Mouse (Mus musculus): ENCODE results near the gene Abhd6. TPM values are rescaled to one million over a fixed set of nuclear protein-coding genes. Genes with fewer than 3 reads are reported as not detected.

The Abhd6 gene
- polyA plus RNA-seq, 1 experiment from 2014 or later: 31.6 TPM

DNA sequence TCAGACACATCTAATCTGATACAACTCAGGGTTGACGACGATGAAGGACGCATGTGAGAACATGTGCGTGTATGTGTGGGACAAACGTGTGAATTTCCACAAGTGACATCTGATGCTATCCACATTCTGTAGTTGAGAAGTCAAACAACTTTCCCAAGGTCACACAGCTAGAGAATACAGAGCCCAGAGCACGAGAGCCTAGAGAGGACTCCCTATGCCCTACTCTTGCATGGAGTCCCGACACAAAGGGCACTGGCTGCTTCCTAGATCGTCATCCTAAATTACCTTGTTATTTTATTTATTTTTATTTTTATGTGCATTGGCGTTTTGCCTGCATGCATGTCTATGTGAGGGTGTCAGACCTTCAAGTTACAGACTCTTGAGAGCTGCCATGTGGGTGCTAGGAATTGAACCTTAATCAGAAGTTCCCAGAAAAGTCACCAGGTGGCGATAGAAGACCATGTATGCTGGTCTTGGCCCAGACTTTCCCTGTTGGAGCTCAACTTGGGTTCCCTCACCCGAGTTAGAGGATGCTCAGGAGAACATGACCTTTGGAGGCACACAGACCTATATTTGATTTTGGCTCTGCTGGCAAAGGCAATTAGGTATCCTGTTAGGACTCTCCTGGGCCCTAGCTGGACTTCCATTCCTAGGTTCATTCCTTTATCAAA lies 38.3 kb upstream of the Abhd6 start:
- whole genome bisulfite sequencing: 55% methylated on average over 11 of the region's 11 CpGs
- no peaks in the 10 kb centered on the region for H3K4me1 ChIP-seq (ENCODE audit: control insufficient read depth, insufficient read depth, low read length)
- H3K4me2 ChIP-seq (ENCODE audit: low read length): no peak overlapping the region
- no peaks in the 10 kb centered on the region for H3K36me3 ChIP-seq (ENCODE audit: control insufficient read depth, insufficient read depth, low read length)
- no peak overlapping the region for H3K27ac ChIP-seq (replicated peaks; ENCODE audit: low read depth, low read length)
- no peaks in the 10 kb centered on the region for H3K9me3 ChIP-seq (ENCODE audit: control insufficient read depth, low read length)
- no peak overlapping the region for H3K9ac ChIP-seq (replicated peaks; ENCODE audit: low read length)
- DNase-seq: peak; percentile 91
- ATAC-seq (ENCODE audit: low FRiP score, low TSS enrichment): peak; percentile 38; the same call in 1 of the 2 replicates
- no peak overlapping the region for H3K4me3 ChIP-seq (replicated peaks; ENCODE audit: low read depth, low read length)
- H3K27me3 ChIP-seq (ENCODE audit: control insufficient read depth, insufficient read depth, low read length): no peaks in the 10 kb centered on the region

DNA sequence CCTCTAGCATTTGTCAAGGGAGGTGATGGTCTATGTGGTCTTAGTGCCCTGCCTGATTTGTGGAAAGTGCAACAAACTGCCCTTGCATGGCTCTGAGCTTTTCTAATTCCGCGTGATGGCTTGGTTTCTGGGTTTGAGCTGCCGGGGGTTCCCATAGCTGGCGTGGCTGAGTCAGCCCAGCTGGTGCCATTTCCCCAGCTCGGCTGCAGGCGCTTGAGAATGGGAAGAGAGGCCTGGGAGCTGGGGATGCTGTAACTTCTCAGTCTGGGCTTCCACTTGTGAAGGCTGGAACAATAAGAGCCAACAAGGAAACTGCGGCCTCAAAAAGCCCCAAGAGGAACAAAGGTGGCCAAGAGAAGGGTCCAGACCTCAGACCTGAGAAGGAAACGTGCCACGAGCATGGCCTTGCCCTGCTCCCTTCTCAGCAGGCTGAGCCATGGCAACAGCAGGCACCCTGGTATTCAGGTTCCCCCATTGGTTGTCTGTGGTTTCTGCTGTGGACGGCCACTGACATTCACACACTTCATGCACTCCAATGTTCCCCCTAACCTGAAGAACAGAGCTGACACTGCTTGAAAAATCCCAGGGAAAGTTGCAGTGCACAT lies 30.7 kb upstream of the Abhd6 start:
- Histone ChIP-seq H3K9me3 (ENCODE audit: control insufficient read depth, low read length) (no peaks in the 10 kb centered on the region), H3K27ac (replicated peaks; ENCODE audit: low read depth, low read length) (no peak overlapping the region), H3K36me3 (ENCODE audit: control insufficient read depth, insufficient read depth, low read length) (no peaks in the 10 kb centered on the region), H3K4me3 (replicated peaks; ENCODE audit: low read depth, low read length) (no peak overlapping the region), H3K4me2 (ENCODE audit: low read length) (no peak overlapping the region), H3K4me1 (ENCODE audit: control insufficient read depth, insufficient read depth, low read length) (no peaks in the 10 kb centered on the region), H3K27me3 (ENCODE audit: control insufficient read depth, insufficient read depth, low read length) (no peaks in the 10 kb centered on the region), H3K9ac (replicated peaks; ENCODE audit: low read length) (no peak overlapping the region)
- DNase-seq: no peak
- no peak for ATAC-seq (ENCODE audit: low FRiP score, low TSS enrichment)
- 68% methylated on average over 10 of the region's 10 CpGs for WGBS

DNA sequence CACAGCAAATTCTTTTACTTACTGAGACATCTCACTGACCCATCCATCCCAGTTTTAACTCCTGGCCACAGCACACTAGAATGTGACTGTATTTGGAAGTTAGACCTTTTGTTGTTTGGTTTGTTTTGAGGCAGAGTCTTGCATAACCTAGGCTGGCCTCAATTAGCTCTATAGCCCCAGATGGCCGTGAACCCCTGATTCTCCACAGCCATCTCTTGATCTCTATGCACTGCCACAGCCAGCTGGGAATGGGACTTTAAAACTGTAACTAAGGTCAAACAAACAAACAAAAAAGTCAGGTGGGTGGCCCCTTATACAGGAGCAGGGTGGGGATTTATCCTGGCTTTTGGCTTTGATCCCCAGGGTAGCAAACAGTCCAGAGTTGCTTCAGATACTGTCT lies 28.1 kb upstream of the Abhd6 start:
- Histone ChIP-seq H3K4me2 (ENCODE audit: low read length) (no peak overlapping the region), H3K36me3 (ENCODE audit: control insufficient read depth, insufficient read depth, low read length) (no peaks in the 10 kb centered on the region), H3K4me1 (ENCODE audit: control insufficient read depth, insufficient read depth, low read length) (no peaks in the 10 kb centered on the region), H3K9me3 (ENCODE audit: control insufficient read depth, low read length) (no peaks in the 10 kb centered on the region), H3K27ac (replicated peaks; ENCODE audit: low read depth, low read length) (no peak overlapping the region), H3K9ac (replicated peaks; ENCODE audit: low read length) (no peak overlapping the region), H3K4me3 (replicated peaks; ENCODE audit: low read depth, low read length) (no peak overlapping the region), H3K27me3 (ENCODE audit: control insufficient read depth, insufficient read depth, low read length) (no peaks in the 10 kb centered on the region)
- no peak for ATAC-seq (ENCODE audit: low FRiP score, low TSS enrichment)
- 100% methylated on average over 1 of the region's 1 CpGs for WGBS
- no peak for DNase-seq

DNA sequence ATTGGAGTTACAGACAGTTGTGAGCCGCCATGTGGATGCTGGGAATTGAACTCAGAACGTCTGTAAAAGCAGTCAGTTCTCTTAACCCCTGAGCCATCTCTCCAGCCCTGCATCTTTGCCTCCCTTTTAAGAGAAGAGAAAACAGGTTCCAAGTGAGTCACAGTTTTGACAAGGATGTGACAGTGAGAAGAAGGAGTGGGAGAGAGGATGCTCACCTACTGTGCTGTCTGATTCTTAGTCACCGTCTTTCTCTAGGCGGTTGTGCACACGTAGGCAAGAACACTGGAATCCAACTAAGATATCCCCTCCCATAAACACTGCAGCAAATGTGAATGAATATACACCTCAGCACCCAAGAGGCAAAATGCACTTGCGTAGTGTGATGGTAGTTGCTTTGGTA lies 27.5 kb upstream of the Abhd6 start:
- Histone ChIP-seq H3K4me3 (replicated peaks; ENCODE audit: low read depth, low read length) (no peak overlapping the region), H3K4me1 (ENCODE audit: control insufficient read depth, insufficient read depth, low read length) (no peaks in the 10 kb centered on the region), H3K4me2 (ENCODE audit: low read length) (no peak overlapping the region), H3K27me3 (ENCODE audit: control insufficient read depth, insufficient read depth, low read length) (no peaks in the 10 kb centered on the region), H3K9me3 (ENCODE audit: control insufficient read depth, low read length) (no peaks in the 10 kb centered on the region), H3K36me3 (ENCODE audit: control insufficient read depth, insufficient read depth, low read length) (no peaks in the 10 kb centered on the region), H3K27ac (replicated peaks; ENCODE audit: low read depth, low read length) (no peak overlapping the region), H3K9ac (replicated peaks; ENCODE audit: low read length) (no peak overlapping the region)
- WGBS: 90% methylated on average over 6 of the region's 6 CpGs
- ATAC-seq (ENCODE audit: low FRiP score, low TSS enrichment) (no peak), DNase-seq (no peak)

DNA sequence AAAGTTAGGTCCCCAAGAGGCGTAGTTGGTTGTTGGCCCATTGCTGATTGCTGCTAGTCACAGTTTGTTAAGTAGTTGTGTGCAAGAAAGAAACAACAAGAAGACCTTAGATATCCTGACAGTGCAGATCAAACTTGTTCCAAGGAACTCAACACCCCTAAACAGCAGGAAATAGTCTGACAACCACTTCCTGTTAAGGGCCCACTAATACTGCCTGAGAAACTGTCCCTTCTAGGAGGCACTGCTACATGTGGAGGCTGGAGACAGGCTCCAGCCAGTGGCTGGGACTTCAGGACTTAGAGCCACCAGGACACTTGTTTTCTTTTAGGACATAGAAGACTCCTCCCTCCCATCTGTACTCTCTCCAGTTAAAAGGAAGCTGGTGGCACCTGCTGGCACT lies 25.2 kb upstream of the Abhd6 start:
- Histone ChIP-seq H3K9me3 (ENCODE audit: control insufficient read depth, low read length) (no peaks in the 10 kb centered on the region), H3K9ac (replicated peaks; ENCODE audit: low read length) (no peak overlapping the region), H3K36me3 (ENCODE audit: control insufficient read depth, insufficient read depth, low read length) (no peaks in the 10 kb centered on the region), H3K4me3 (replicated peaks; ENCODE audit: low read depth, low read length) (no peak overlapping the region), H3K27me3 (ENCODE audit: control insufficient read depth, insufficient read depth, low read length) (no peaks in the 10 kb centered on the region), H3K4me2 (ENCODE audit: low read length) (no peak overlapping the region), H3K4me1 (ENCODE audit: control insufficient read depth, insufficient read depth, low read length) (no peaks in the 10 kb centered on the region), H3K27ac (replicated peaks; ENCODE audit: low read depth, low read length) (no peak overlapping the region)
- 91% methylated on average over 1 of the region's 1 CpGs for WGBS
- DNase-seq (no peak), ATAC-seq (ENCODE audit: low FRiP score, low TSS enrichment) (no peak)

DNA sequence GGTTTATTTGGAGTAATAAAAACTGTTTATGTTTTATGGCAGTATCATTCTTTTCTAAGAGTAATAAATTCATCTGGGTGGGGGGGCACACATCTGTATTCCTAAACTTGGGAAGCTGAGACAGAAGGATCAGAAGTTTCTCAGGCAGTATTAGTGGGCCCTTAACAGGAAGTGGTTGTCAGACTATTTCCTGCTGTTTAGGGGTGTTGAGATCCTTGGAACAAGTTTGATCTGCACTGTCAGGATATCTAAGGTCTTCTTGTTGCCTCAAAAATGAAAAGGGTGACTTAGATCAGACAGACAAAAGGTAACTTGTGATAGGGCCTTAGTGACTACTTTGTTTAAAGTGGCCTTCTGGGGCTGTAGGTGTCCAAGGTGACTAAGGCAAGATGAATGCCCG lies 24.5 kb upstream of the Abhd6 start:
- ATAC-seq (ENCODE audit: low FRiP score, low TSS enrichment) (no peak), DNase-seq (no peak)
- H3K9me3 ChIP-seq (ENCODE audit: control insufficient read depth, low read length): no peaks in the 10 kb centered on the region
- no peak overlapping the region for H3K4me3 ChIP-seq (replicated peaks; ENCODE audit: low read depth, low read length)
- no peaks in the 10 kb centered on the region for H3K36me3 ChIP-seq (ENCODE audit: control insufficient read depth, insufficient read depth, low read length)
- 88% methylated on average over 1 of the region's 1 CpGs for WGBS
- no peaks in the 10 kb centered on the region for H3K4me1 ChIP-seq (ENCODE audit: control insufficient read depth, insufficient read depth, low read length)
- H3K4me2 ChIP-seq (ENCODE audit: low read length): no peak overlapping the region
- H3K9ac ChIP-seq (replicated peaks; ENCODE audit: low read length): no peak overlapping the region
- H3K27ac ChIP-seq (replicated peaks; ENCODE audit: low read depth, low read length): no peak overlapping the region
- no peaks in the 10 kb centered on the region for H3K27me3 ChIP-seq (ENCODE audit: control insufficient read depth, insufficient read depth, low read length)

DNA sequence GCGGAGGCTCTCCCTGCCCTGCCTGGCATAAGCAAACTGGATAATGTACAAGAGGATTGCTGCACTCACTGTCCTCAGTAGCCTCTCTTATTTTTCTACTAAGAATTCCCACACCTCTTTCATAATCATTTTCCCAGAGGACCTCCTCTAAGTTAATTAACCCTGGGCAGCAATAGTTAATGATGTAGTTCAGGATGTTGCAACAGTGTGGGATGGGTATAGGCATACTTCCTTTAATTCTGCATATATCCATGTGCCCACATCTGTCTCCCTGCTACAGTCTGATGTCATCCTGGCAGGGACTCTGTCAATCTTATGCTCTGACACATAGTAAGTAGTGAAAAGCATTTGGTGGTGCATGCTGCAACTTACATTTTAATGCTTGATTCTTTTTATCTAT lies 21.5 kb upstream of the Abhd6 start:
- no peak overlapping the region for H3K9ac ChIP-seq (replicated peaks; ENCODE audit: low read length)
- H3K4me2 ChIP-seq (ENCODE audit: low read length): no peak overlapping the region
- H3K4me1 ChIP-seq (ENCODE audit: control insufficient read depth, insufficient read depth, low read length): no peaks in the 10 kb centered on the region
- ATAC-seq (ENCODE audit: low FRiP score, low TSS enrichment) (no peak), DNase-seq (no peak)
- no peak overlapping the region for H3K4me3 ChIP-seq (replicated peaks; ENCODE audit: low read depth, low read length)
- no peaks in the 10 kb centered on the region for H3K36me3 ChIP-seq (ENCODE audit: control insufficient read depth, insufficient read depth, low read length)
- WGBS: 91% methylated on average over 1 of the region's 1 CpGs
- no peaks in the 10 kb centered on the region for H3K9me3 ChIP-seq (ENCODE audit: control insufficient read depth, low read length)
- no peaks in the 10 kb centered on the region for H3K27me3 ChIP-seq (ENCODE audit: control insufficient read depth, insufficient read depth, low read length)
- no peak overlapping the region for H3K27ac ChIP-seq (replicated peaks; ENCODE audit: low read depth, low read length)

DNA sequence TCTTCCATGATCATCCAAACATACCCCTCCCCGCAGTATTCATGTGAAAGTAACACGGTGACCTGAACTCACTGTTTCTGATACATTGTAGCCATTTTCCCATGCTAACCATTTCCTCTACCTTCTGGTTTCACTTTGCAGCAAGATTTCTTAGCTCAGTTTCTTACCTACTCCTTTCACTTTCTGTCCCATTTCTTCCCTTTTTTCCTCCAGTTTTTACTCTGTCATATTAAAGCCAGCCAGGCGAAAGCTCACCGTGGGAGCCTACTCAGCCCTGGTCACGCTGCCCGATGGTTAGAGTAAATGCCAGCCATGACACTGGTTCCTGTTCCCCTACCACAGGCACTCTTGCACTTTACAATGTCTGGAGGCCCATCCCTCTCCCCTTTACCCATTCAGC lies 15.8 kb upstream of the Abhd6 start:
- H3K4me1 ChIP-seq (ENCODE audit: control insufficient read depth, insufficient read depth, low read length): no peaks in the 10 kb centered on the region
- H3K4me3 ChIP-seq (replicated peaks; ENCODE audit: low read depth, low read length): no peak overlapping the region
- no peaks in the 10 kb centered on the region for H3K9me3 ChIP-seq (ENCODE audit: control insufficient read depth, low read length)
- WGBS: 93% methylated on average over 6 of the region's 6 CpGs
- no peaks in the 10 kb centered on the region for H3K27me3 ChIP-seq (ENCODE audit: control insufficient read depth, insufficient read depth, low read length)
- no peak overlapping the region for H3K27ac ChIP-seq (replicated peaks; ENCODE audit: low read depth, low read length)
- H3K9ac ChIP-seq (replicated peaks; ENCODE audit: low read length): no peak overlapping the region
- H3K4me2 ChIP-seq (ENCODE audit: low read length): no peak overlapping the region
- DNase-seq: no peak
- no peak for ATAC-seq (ENCODE audit: low FRiP score, low TSS enrichment)
- no peaks in the 10 kb centered on the region for H3K36me3 ChIP-seq (ENCODE audit: control insufficient read depth, insufficient read depth, low read length)

DNA sequence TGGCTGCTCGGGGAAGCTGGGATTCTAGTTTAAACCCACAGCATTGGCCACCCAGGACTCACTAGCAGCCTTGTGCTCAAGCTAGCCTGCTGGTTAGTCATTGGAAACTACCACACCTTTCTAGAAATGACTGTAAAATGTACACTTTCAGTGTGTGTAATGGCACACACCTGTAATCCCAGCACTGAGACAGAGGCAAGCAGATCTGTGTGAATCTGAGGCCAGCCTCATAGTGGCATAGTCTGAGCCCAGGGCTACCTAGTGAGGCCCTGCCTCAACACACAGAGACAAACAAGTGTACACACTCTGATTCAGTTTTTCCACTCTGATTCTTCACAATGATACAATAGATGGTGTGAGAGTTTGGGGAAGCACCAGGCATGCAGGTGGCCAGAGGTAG lies 13.3 kb upstream of the Abhd6 start:
- WGBS: 68% methylated on average over 1 of the region's 1 CpGs
- Histone ChIP-seq H3K9me3 (ENCODE audit: control insufficient read depth, low read length) (no peaks in the 10 kb centered on the region), H3K4me3 (replicated peaks; ENCODE audit: low read depth, low read length) (no peak overlapping the region), H3K27ac (replicated peaks; ENCODE audit: low read depth, low read length) (no peak overlapping the region), H3K9ac (replicated peaks; ENCODE audit: low read length) (no peak overlapping the region), H3K27me3 (ENCODE audit: control insufficient read depth, insufficient read depth, low read length) (no peaks in the 10 kb centered on the region), H3K4me1 (ENCODE audit: control insufficient read depth, insufficient read depth, low read length) (no peaks in the 10 kb centered on the region), H3K4me2 (ENCODE audit: low read length) (no peak overlapping the region), H3K36me3 (ENCODE audit: control insufficient read depth, insufficient read depth, low read length) (no peaks in the 10 kb centered on the region)
- ATAC-seq (ENCODE audit: low FRiP score, low TSS enrichment) (no peak), DNase-seq (no peak)
